Comparison of ENCODE assay signal across 8 mouse cellular contexts in the genomic region with DNA sequence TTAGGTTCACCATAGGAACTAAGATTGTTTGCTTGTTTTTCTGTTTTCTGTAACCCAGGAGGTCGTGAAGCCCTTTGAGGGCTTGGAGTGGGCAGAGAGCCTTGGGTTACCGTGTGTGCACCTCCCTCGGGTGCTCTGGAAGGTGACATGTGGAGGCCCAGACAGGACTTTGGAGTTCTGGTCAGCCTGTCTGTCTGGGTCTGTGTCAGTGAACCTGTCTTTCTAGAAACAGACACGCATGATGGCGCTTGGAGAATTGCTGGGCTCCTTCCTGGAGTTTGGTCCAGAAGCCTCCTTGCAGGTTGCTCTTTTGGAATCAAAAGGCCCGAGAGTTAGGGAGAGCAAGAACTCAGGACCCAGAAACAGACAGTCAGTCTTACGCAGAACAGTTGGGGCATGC. TPM values are rescaled to one million over a fixed set of nuclear protein-coding genes. Genes with fewer than 3 reads are reported as not detected.
A peak's percentile ranks its signal among the peaks of the same experiment; 100 is the strongest.
DNase-seq lines count a peak whose midpoint lies in the region; ATAC-seq lines count a peak whose summit lies in the region.

No protein-coding gene starts in this region.

- H3K4me3 ChIP-seq in lung, embryonic 16.5 days (ENCODE audit: low read length), result peak overlapping the region; percentile 50
- H3K4me3 ChIP-seq in erythroblast, embryonic 14.5 days (replicated peaks), result peak overlapping the region; percentile 65
- peak overlapping the region; percentile 87; the same call in 1 of the 2 replicates for H3K4me3 ChIP-seq in midbrain, embryonic 12.5 days

- no peak for DNase-seq in lung, postnatal 36 days
- peak; percentile 71 for DNase-seq in kidney, adult 18-20 months
- DNase-seq in layer of hippocampus, postnatal 10 days (ENCODE audit: low spot score in 2 of 2), result no peak
- no peak for DNase-seq in adrenal gland, postnatal 14 days
- no peak for DNase-seq in B cell, adult 2 months

- peaks cover 34% of the 10 kb centered on the region for H3K4me1 ChIP-seq in lung, embryonic 16.5 days (replicated peaks; ENCODE audit: control insufficient read depth, insufficient read depth, low read length)
- H3K4me1 ChIP-seq in erythroblast, embryonic 14.5 days (ENCODE audit: control insufficient read depth), result peaks cover 72% of the 10 kb centered on the region
- H3K4me1 ChIP-seq in midbrain, embryonic 12.5 days, result peaks cover 45% of the 10 kb centered on the region

- H3K27ac ChIP-seq in lung, embryonic 16.5 days (ENCODE audit: low read length), result peak overlapping the region; percentile 93
- H3K27ac ChIP-seq in midbrain, embryonic 12.5 days (replicated peaks), result peak overlapping the region; percentile 93

- WGBS in lung, embryonic 16.5 days, result 58% methylated on average over 7 of the region's 7 CpGs
- WGBS in midbrain, embryonic 12.5 days, result 78% methylated on average over 7 of the region's 7 CpGs

- peak overlapping the region; percentile 63 for H3K4me2 ChIP-seq in lung, embryonic 16.5 days (ENCODE audit: low read depth, low read length)
- peak overlapping the region; percentile 52 for H3K4me2 ChIP-seq in midbrain, embryonic 12.5 days (replicated peaks)

- peak overlapping the region; percentile 63 for H3K9ac ChIP-seq in lung, embryonic 16.5 days (ENCODE audit: low read length)
- 0 out of 2 replicates have a peak overlapping the region, but pooled peaks have one; percentile 53 for H3K9ac ChIP-seq in midbrain, embryonic 12.5 days (replicated peaks)

- H3K36me3 ChIP-seq in lung, embryonic 16.5 days (ENCODE audit: control insufficient read depth, insufficient read depth, low read length), result peaks cover 29% of the 10 kb centered on the region
- H3K36me3 ChIP-seq in erythroblast, embryonic 14.5 days (ENCODE audit: control insufficient read depth), result peaks cover 84% of the 10 kb centered on the region
- peaks cover 62% of the 10 kb centered on the region for H3K36me3 ChIP-seq in midbrain, embryonic 12.5 days

- no peaks in the 10 kb centered on the region for H3K9me3 ChIP-seq in lung, embryonic 16.5 days (ENCODE audit: control insufficient read depth, low read length)
- H3K9me3 ChIP-seq in erythroblast, embryonic 14.5 days (ENCODE audit: control insufficient read depth, low read length), result no peaks in the 10 kb centered on the region
- H3K9me3 ChIP-seq in midbrain, embryonic 12.5 days, result no peaks in the 10 kb centered on the region

- ATAC-seq in lung, embryonic 16.5 days (ENCODE audit: low read depth), result no peak
- ATAC-seq in midbrain, embryonic 12.5 days (ENCODE audit: low FRiP score, low read depth), result peak; percentile 1; the same call in 1 of the 2 replicates

- no peaks in the 10 kb centered on the region for H3K27me3 ChIP-seq in lung, embryonic 16.5 days (ENCODE audit: control insufficient read depth, insufficient read depth, low read depth, low read length)
- H3K27me3 ChIP-seq in erythroblast, embryonic 14.5 days (ENCODE audit: control insufficient read depth), result no peaks in the 10 kb centered on the region
- no peaks in the 10 kb centered on the region for H3K27me3 ChIP-seq in midbrain, embryonic 12.5 days

RNA-seq across cellular contexts. Expression of a gene that starts 0.7 kb away (rescaled TPM):
- polyA plus RNA-seq in lung, embryonic 16.5 days (2015; fragmentation: Nextera tagmentation; extraction: Ambion mirVana), result 4,912 and 5,024 TPM in 2 replicates
- 3,659 and 3,743 TPM in 2 replicates for polyA plus RNA-seq in erythroblast, embryonic 14.5 days (2012)
- polyA plus RNA-seq in midbrain, embryonic 12.5 days (2016; fragmentation: Nextera tagmentation; extraction: Ambion mirVana), result 5,715 and 6,077 TPM in 2 replicates
- 100 to 1,000 TPM; 429 to 433 TPM for total RNA-seq in layer of hippocampus, postnatal 10 days (2021)
- total RNA-seq in adrenal gland, postnatal 14 days (2021), result 638 and 688 TPM in 2 replicates

RNA-seq across cellular contexts. Expression of a gene that starts 6.3 kb away (rescaled TPM):
- polyA plus RNA-seq in lung, embryonic 16.5 days (2015; fragmentation: Nextera tagmentation; extraction: Ambion mirVana), result 135 and 136 TPM in 2 replicates
- polyA plus RNA-seq in erythroblast, embryonic 14.5 days (2012), result 24.4 and 25.7 TPM in 2 replicates
- polyA plus RNA-seq in midbrain, embryonic 12.5 days (2016; fragmentation: Nextera tagmentation; extraction: Ambion mirVana), result 241 and 250 TPM in 2 replicates
- total RNA-seq in layer of hippocampus, postnatal 10 days (2021), result 100 to 1,000 TPM; 103 to 123 TPM
- 54.4 and 60.0 TPM in 2 replicates for total RNA-seq in adrenal gland, postnatal 14 days (2021)

RNA-seq across cellular contexts. Expression of a gene that starts 21.3 kb away (rescaled TPM):
- 0.39 and 0.57 TPM in 2 replicates for polyA plus RNA-seq in lung, embryonic 16.5 days (2015; fragmentation: Nextera tagmentation; extraction: Ambion mirVana)
- 0.03 and 0.08 TPM in 2 replicates for polyA plus RNA-seq in erythroblast, embryonic 14.5 days (2012)
- 0.22 TPM in 2 replicates for polyA plus RNA-seq in midbrain, embryonic 12.5 days (2016; fragmentation: Nextera tagmentation; extraction: Ambion mirVana)
- total RNA-seq in layer of hippocampus, postnatal 10 days (2021), result under 1 TPM in 1 of 2 experiments, not detected in 1; 0.23 TPM
- 0.49 and 1.1 TPM in 2 replicates for total RNA-seq in adrenal gland, postnatal 14 days (2021)

RNA-seq across cellular contexts. Expression of a gene that starts 22.5 kb away (rescaled TPM):
- polyA plus RNA-seq in lung, embryonic 16.5 days (2015; fragmentation: Nextera tagmentation; extraction: Ambion mirVana), result 159 and 160 TPM in 2 replicates
- polyA plus RNA-seq in erythroblast, embryonic 14.5 days (2012), result 15.2 and 15.3 TPM in 2 replicates
- polyA plus RNA-seq in midbrain, embryonic 12.5 days (2016; fragmentation: Nextera tagmentation; extraction: Ambion mirVana), result 140 and 153 TPM in 2 replicates
- 10 to 100 TPM; 44.5 to 44.9 TPM for total RNA-seq in layer of hippocampus, postnatal 10 days (2021)
- total RNA-seq in adrenal gland, postnatal 14 days (2021), result 55.5 and 62.8 TPM in 2 replicates

RNA-seq across cellular contexts. Expression of a gene that starts 25.7 kb away (rescaled TPM):
- 53.8 and 54.1 TPM in 2 replicates for polyA plus RNA-seq in lung, embryonic 16.5 days (2015; fragmentation: Nextera tagmentation; extraction: Ambion mirVana)
- polyA plus RNA-seq in erythroblast, embryonic 14.5 days (2012), result 0.09 and 0.12 TPM in 2 replicates
- polyA plus RNA-seq in midbrain, embryonic 12.5 days (2016; fragmentation: Nextera tagmentation; extraction: Ambion mirVana), result 29.7 and 32.4 TPM in 2 replicates
- 10 to 100 TPM; 18.9 to 20.9 TPM for total RNA-seq in layer of hippocampus, postnatal 10 days (2021)
- total RNA-seq in adrenal gland, postnatal 14 days (2021), result 55.4 and 62.8 TPM in 2 replicates
